Mouse (Mus musculus) stomach, postnatal 0 days (tissue): Measurements from ENCODE around the gene Olfr559.

Experiments
- CTCF ChIP-seq: IDR thresholded peaks from 2 replicates; pipeline ENCODE4 v1.5.1; 2016; ENCODE audit warnings: antibody characterized with exemption, low read depth, mild to moderate bottlenecking, moderate library complexity
- EP300 ChIP-seq: optimal IDR thresholded peaks from 2 replicates; pipeline ENCODE3; 2016; ENCODE audit warnings: antibody characterized with exemption

- no peak for TF ChIP-seq CTCF
- TF ChIP-seq EP300 = no peak
These were observed at the start of gene Olfr559 for GRCm38 (mm10) chr7:102727391-102727790.
